Mouse (Mus musculus) E14TG2a.4 (cell line): Measurements from ENCODE around the gene Sod3.

ENCODE experiments used
- H3K27me3 ChIP-seq: 2 replicates; pipeline ENCODE4 v1.6.1; 2014; ENCODE audit warnings: low read length, control low read depth; ENCODE audit not compliant: insufficient read depth
- H3K36me3 ChIP-seq: 2 replicates; pipeline ENCODE4 v1.6.1; 2014; ENCODE audit warnings: low read length, control low read depth; ENCODE audit not compliant: insufficient read depth
- H3K4me1 ChIP-seq: replicated peaks from 2 replicates; pipeline ENCODE4 v1.6.1; 2014; ENCODE audit warnings: low read depth, low read length, control low read depth
- H3K4me3 ChIP-seq: replicated peaks from 2 replicates; pipeline ENCODE4 v1.5.1; 2014; ENCODE audit warnings: mild to moderate bottlenecking, low read length
- H3K9me3 ChIP-seq: 2 replicates; pipeline ENCODE4 v1.6.1; 2014; ENCODE audit warnings: low read length, control low read depth
- CTCF ChIP-seq: conservative IDR thresholded peaks from 2 replicates; pipeline ENCODE4 v1.5.1; 2014; ENCODE audit warnings: low read length
- NANOG ChIP-seq: IDR thresholded peaks from 2 replicates; pipeline ENCODE4 v1.6.1; 2014; ENCODE audit warnings: borderline replicate concordance, low read length, mixed read lengths
- POU5F1 ChIP-seq: IDR thresholded peaks from 2 replicates; pipeline ENCODE4 v1.6.1; 2014; ENCODE audit warnings: low read length, borderline replicate concordance

Gene Sod3

DNA sequence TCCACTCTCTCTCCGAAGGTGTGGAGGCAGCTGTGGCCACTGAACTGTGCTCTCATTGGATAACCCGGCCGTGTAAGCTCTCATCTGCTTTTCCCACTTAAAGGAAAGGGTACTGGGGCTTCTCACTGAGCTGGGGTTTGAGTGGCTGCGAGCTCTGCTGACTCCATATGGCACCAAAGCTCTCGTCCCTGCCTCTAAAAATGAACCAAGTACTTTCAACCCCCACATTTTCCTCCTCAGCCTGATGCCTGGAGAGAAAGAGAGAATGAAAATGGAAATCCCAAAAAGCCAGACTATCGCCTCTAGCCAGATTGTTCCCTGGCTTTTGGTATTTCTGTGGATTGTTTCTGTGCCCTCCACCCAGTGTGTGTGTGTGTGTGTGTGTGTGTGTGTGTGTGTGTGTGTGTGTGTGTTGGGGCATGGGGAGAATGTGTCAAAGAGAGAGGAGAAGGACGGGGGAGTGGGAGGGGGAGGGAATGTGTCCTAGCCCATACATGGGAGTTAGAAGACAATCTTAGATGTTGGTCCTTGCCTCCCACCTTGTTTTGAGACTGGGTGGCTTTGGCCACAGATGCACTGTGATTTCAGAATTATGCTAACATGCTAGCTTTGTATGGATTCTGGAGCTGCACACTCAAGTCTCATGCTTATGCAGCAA, 24.6 kb downstream of the Sod3 start:
- H3K4me1 ChIP-seq, result no peaks in the 10 kb centered on the region
- H3K36me3 ChIP-seq, result no peaks in the 10 kb centered on the region
- no peaks in the 10 kb centered on the region for H3K9me3 ChIP-seq
- H3K27me3 ChIP-seq, result peaks cover 7% of the 10 kb centered on the region; the same call in 1 of the 2 replicates
- TF ChIP-seq NANOG (no peak), POU5F1 (no peak), CTCF (no peak)
- H3K4me3 ChIP-seq, result no peak overlapping the region

DNA sequence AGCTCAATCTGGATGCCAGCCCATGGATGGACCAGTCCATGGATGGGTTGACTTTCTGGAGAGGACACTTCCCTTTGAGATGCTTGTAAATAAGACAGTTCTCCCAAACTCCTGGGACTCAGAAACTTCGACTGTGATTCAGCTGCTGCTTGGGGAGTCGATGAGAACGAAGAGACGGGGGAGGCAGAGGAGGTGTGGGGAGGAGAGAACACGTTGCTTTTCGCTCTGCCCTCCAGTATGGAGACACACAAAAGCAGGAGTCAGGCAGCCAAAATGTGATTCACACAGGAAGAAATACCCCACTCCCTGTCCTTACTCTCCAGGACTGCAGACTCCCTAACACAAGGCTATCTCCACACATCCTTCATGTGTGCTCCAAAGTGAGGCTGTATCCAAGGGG, 26.8 kb downstream of the Sod3 start:
- Histone ChIP-seq H3K4me3 (no peak overlapping the region), H3K4me1 (no peaks in the 10 kb centered on the region), H3K36me3 (no peaks in the 10 kb centered on the region), H3K9me3 (no peaks in the 10 kb centered on the region), H3K27me3 (peaks cover 4% of the 10 kb centered on the region; the same call in 1 of the 2 replicates)
- TF ChIP-seq CTCF, result no peak
- no peak for TF ChIP-seq POU5F1
- TF ChIP-seq NANOG, result no peak

- TF ChIP-seq NANOG (no peak), POU5F1 (no peak), CTCF (no peak)
- H3K4me1 ChIP-seq, result no peaks in the 10 kb centered on the region
- H3K27me3 ChIP-seq, result peaks cover 4% of the 10 kb centered on the region; the same call in 1 of the 2 replicates
- no peaks in the 10 kb centered on the region for H3K36me3 ChIP-seq
- no peak overlapping the region for H3K4me3 ChIP-seq
- H3K9me3 ChIP-seq, result no peaks in the 10 kb centered on the region
These were observed 27.9 kb downstream of the Sod3 start for GRCm38 (mm10) chr5:52391471-52391870.

DNA sequence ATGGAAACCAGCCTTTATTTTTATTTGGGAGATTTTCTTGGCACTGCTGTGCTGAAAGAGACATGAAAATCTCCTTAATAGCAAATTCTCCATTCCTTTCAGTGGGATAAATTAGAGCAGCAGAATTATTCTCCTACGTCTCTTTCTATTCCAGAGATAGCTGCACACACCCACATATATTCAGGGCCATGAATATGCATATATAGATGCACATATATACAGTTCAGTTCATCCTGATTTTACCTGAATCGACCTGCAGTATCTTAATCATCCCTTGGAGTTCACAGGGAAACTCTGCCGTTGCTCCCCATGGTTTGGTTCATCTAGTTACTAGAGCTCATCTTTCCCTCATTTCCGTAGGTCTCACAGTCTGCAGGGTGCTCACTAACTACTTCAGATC, 30.2 kb downstream of the Sod3 start:
- Histone ChIP-seq H3K9me3 (no peaks in the 10 kb centered on the region), H3K36me3 (no peaks in the 10 kb centered on the region), H3K4me1 (no peaks in the 10 kb centered on the region), H3K4me3 (no peak overlapping the region), H3K27me3 (peaks cover 4% of the 10 kb centered on the region; the same call in 1 of the 2 replicates)
- TF ChIP-seq CTCF (no peak), NANOG (no peak), POU5F1 (no peak)

- H3K9me3 ChIP-seq, result no peaks in the 10 kb centered on the region; the same call in 1 of the 2 replicates
- TF ChIP-seq POU5F1, result no peak
- no peak for TF ChIP-seq NANOG
- no peak for TF ChIP-seq CTCF
These were observed 40.8 kb downstream of the Sod3 start for GRCm38 (mm10) chr5:52404373-52404772.

GRCm38 (mm10) chr5:52408668-52409315, 45.2 kb downstream of the Sod3 start:
- H3K36me3 ChIP-seq, result no peaks in the 10 kb centered on the region
- H3K4me3 ChIP-seq, result no peak overlapping the region
- no peaks in the 10 kb centered on the region for H3K9me3 ChIP-seq
- H3K27me3 ChIP-seq, result peaks cover 4% of the 10 kb centered on the region; the same call in 1 of the 2 replicates
- TF ChIP-seq NANOG, result no peak
- TF ChIP-seq POU5F1, result no peak
- no peak for TF ChIP-seq CTCF
- H3K4me1 ChIP-seq, result no peaks in the 10 kb centered on the region

More at GRCm38 (mm10) chr5:52404373-52404772, 40.8 kb downstream of the Sod3 start:
- Histone ChIP-seq H3K4me1 (no peaks in the 10 kb centered on the region), H3K36me3 (no peaks in the 10 kb centered on the region), H3K4me3 (no peak overlapping the region), H3K27me3 (no peaks in the 10 kb centered on the region)

GRCm38 (mm10) chr5:52410197-52410596, 46.6 kb downstream of the Sod3 start:
- Histone ChIP-seq H3K36me3 (no peaks in the 10 kb centered on the region), H3K27me3 (peaks cover 4% of the 10 kb centered on the region; the same call in 1 of the 2 replicates), H3K4me1 (no peaks in the 10 kb centered on the region), H3K4me3 (no peak overlapping the region), H3K9me3 (no peaks in the 10 kb centered on the region)
- no peak for TF ChIP-seq NANOG
- TF ChIP-seq CTCF, result no peak
- TF ChIP-seq POU5F1, result no peak

DNA sequence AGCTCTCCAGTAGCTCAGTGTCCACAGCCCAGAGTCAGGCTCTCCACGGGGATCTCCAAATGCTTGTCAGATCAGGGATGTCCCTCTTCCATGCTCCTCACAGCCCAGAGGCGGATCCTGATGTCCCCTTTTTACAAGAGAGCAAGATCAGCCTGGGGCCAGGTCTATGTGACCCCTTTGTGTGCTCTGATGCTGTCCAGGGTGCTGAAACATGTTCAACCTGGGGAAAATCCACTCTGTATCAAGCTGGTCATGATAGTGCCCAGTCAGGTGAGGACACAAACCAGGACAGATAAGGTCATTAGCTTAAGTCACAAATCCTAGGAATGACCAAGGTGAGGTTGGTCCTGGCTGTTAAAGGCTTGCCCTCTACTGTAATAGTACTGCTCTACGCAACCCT, 48.0 kb downstream of the Sod3 start:
- H3K9me3 ChIP-seq, result no peaks in the 10 kb centered on the region
- H3K4me3 ChIP-seq, result no peak overlapping the region
- peaks cover 4% of the 10 kb centered on the region; the same call in 1 of the 2 replicates for H3K27me3 ChIP-seq
- H3K36me3 ChIP-seq, result no peaks in the 10 kb centered on the region
- TF ChIP-seq POU5F1 (no peak), CTCF (no peak)
- H3K4me1 ChIP-seq, result no peaks in the 10 kb centered on the region

GRCm38 (mm10) chr5:52415193-52415592, 51.6 kb downstream of the Sod3 start:
- peaks cover 4% of the 10 kb centered on the region; the same call in 1 of the 2 replicates for H3K27me3 ChIP-seq
- H3K4me3 ChIP-seq, result no peak overlapping the region
- H3K36me3 ChIP-seq, result no peaks in the 10 kb centered on the region
- no peaks in the 10 kb centered on the region for H3K9me3 ChIP-seq
- H3K4me1 ChIP-seq, result no peaks in the 10 kb centered on the region
- no peak for TF ChIP-seq NANOG
- no peak for TF ChIP-seq POU5F1
